Comparison of ENCODE assay signal across 10 mouse cellular contexts in the genomic region with DNA sequence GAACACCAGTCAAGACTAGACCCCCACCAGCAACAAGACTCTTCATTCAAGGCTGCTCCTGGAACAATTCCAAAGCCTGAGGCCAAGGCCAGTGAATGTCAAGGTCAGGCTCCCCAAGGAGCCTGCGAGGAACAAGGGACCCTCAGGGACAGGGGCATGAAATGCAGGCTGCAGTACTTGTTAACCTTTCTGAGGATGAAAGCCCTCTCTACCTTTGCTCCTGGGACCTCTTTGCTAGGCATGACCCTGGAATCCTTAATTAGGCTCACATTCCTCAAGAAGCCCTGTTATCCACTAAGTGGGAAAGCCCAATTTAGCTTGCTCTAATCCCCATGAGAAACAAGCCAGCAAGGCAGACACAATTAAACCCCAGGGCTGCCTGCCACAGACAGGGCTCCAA.
A peak's percentile ranks its signal among the peaks of the same experiment; 100 is the strongest.
DNase-seq lines count a peak whose midpoint lies in the region; ATAC-seq and TF ChIP-seq lines count a peak whose summit lies in the region.
"Had no signal": no experiment of that assay in that cellular context is flagged by ENCODE, and none has a peak within 500 bp of the region (broad histone marks: within the 10 kb centered on the region; RNA-seq: fewer than 3 reads in every experiment).

No protein-coding gene starts in this region.

- H3K36me3 ChIP-seq in heart, postnatal 0 days (replicated peaks; ENCODE audit: control insufficient read depth, insufficient read depth, low read length) = no peaks in the 10 kb centered on the region
- H3K36me3 ChIP-seq in intestine, embryonic 16.5 days (ENCODE audit: control insufficient read depth, insufficient read depth, low read length) = peaks cover 4% of the 10 kb centered on the region; the same call in 1 of the 2 replicates
- no peaks in the 10 kb centered on the region for H3K36me3 ChIP-seq in stomach, postnatal 0 days (ENCODE audit: control insufficient read depth, insufficient read depth, low read length)

- no peak for ATAC-seq in heart, postnatal 0 days (ENCODE audit: insufficient read depth, low read depth)
- no peak for ATAC-seq in intestine, embryonic 16.5 days
- ATAC-seq in stomach, postnatal 0 days (ENCODE audit: low FRiP score, low TSS enrichment) = no peak
- ATAC-seq in granulocyte monocyte progenitor cell, adult 5-6 weeks (replicated peaks; ENCODE audit: poor library complexity, severe bottlenecking) = no peak

- no peak overlapping the region for H3K9ac ChIP-seq in heart, postnatal 0 days (replicated peaks; ENCODE audit: low read depth, low read length)
- no peak overlapping the region for H3K9ac ChIP-seq in intestine, embryonic 16.5 days (ENCODE audit: low read depth, low read length)
- H3K9ac ChIP-seq in stomach, postnatal 0 days (ENCODE audit: low read length) = no peak overlapping the region
- H3K9ac ChIP-seq: lung, embryonic 14.5 days had no signal

- H3K27ac ChIP-seq in heart, postnatal 0 days (ENCODE audit: low read depth) = peak overlapping the region; percentile 30
- H3K27ac ChIP-seq in intestine, embryonic 16.5 days (ENCODE audit: low read length) = peak overlapping the region; percentile 83
- peak overlapping the region; percentile 18; the same call in 1 of the 2 replicates for H3K27ac ChIP-seq in stomach, postnatal 0 days (replicated peaks)

- DNase-seq in embryo, embryonic 10.5 days (ENCODE audit: low spot score) = peak; percentile 25
- DNase-seq in embryo, embryonic 11 days = no peak
- DNase-seq in heart, postnatal 0 days (ENCODE audit: low spot score) = no peak
- DNase-seq in heart, adult 18-20 months = no peak
- no peak for DNase-seq in stomach, postnatal 0 days (ENCODE audit: low spot score)
- no peak for DNase-seq in urinary bladder, postnatal 36 days (ENCODE audit: low spot score in 2 of 2)
- DNase-seq: lung, embryonic 14.5 days; spleen, adult 18-20 months had no signal

- peaks cover 47% of the 10 kb centered on the region for H3K4me1 ChIP-seq in heart, postnatal 0 days (ENCODE audit: control insufficient read depth, insufficient read depth)
- H3K4me1 ChIP-seq in intestine, embryonic 16.5 days (ENCODE audit: control insufficient read depth, insufficient read depth, low read length) = peaks cover 63% of the 10 kb centered on the region
- peaks cover 3% of the 10 kb centered on the region for H3K4me1 ChIP-seq in stomach, postnatal 0 days (replicated peaks; ENCODE audit: control insufficient read depth, insufficient read depth)

- H3K9me3 ChIP-seq in heart, postnatal 0 days (replicated peaks; ENCODE audit: control insufficient read depth, low read length) = no peaks in the 10 kb centered on the region
- H3K9me3 ChIP-seq in intestine, embryonic 16.5 days (ENCODE audit: control insufficient read depth, low read length) = no peaks in the 10 kb centered on the region
- H3K9me3 ChIP-seq in stomach, postnatal 0 days (ENCODE audit: control insufficient read depth, low read length) = no peaks in the 10 kb centered on the region

- 62% methylated on average over 1 of the region's 1 CpGs for WGBS in heart, postnatal 0 days
- WGBS in intestine, embryonic 16.5 days = 33% methylated on average over 1 of the region's 1 CpGs
- 43% methylated on average over 1 of the region's 1 CpGs for WGBS in stomach, postnatal 0 days

- no peak overlapping the region for H3K4me2 ChIP-seq in heart, postnatal 0 days (ENCODE audit: low read depth, low read length)
- no peak overlapping the region for H3K4me2 ChIP-seq in intestine, embryonic 16.5 days (ENCODE audit: low read depth, low read length)
- H3K4me2 ChIP-seq in stomach, postnatal 0 days (replicated peaks; ENCODE audit: low read depth) = no peak overlapping the region
- H3K4me2 ChIP-seq: lung, embryonic 14.5 days had no signal

- no peak for TF ChIP-seq EP300 in heart, postnatal 0 days (IDR thresholded peaks at IDR 0.05; ENCODE audit: low read depth)
- no peak for TF ChIP-seq EP300 in stomach, postnatal 0 days (optimal IDR thresholded peaks at IDR 0.05)

- TF ChIP-seq CTCF in heart, postnatal 0 days (IDR thresholded peaks at IDR 0.05; ENCODE audit: low read depth) = no peak
- no peak for TF ChIP-seq CTCF in stomach, postnatal 0 days (IDR thresholded peaks at IDR 0.05; ENCODE audit: low read depth)

- H3K27me3 ChIP-seq in heart, postnatal 0 days (ENCODE audit: control insufficient read depth, insufficient read depth, low read length) = no peaks in the 10 kb centered on the region
- H3K27me3 ChIP-seq in intestine, embryonic 16.5 days (replicated peaks; ENCODE audit: control insufficient read depth, insufficient read depth, low read length) = no peaks in the 10 kb centered on the region
- no peaks in the 10 kb centered on the region for H3K27me3 ChIP-seq in stomach, postnatal 0 days (ENCODE audit: control insufficient read depth, insufficient read depth, low read length)

- no peak overlapping the region for H3K4me3 ChIP-seq in heart, postnatal 0 days (ENCODE audit: low read depth, low read length)
- no peak overlapping the region for H3K4me3 ChIP-seq in intestine, embryonic 16.5 days (ENCODE audit: low read length)
- H3K4me3 ChIP-seq in stomach, postnatal 0 days (ENCODE audit: low read depth, low read length) = no peak overlapping the region

Comparison
In these comparisons a context has a peak if more than half of its experiments do, and no peak if none do; other contexts are left out.
1. H3K27ac ChIP-seq: peak in every context shown above with its lines; median percentile 83 in intestine, embryonic 16.5 days; 30 in heart, postnatal 0 days; 18 in stomach, postnatal 0 days.